Mouse (Mus musculus): ENCODE results near the gene Vmn1r93. TPM values are rescaled to one million over a fixed set of nuclear protein-coding genes. Genes with fewer than 3 reads are reported as not detected.
"Not testable (repeated sequence)": the region's sequence is repeated elsewhere in the genome, so short reads cannot be mapped to it uniquely, and the experiment has no call there.

Gene Vmn1r93
- polyA plus RNA-seq (2012; rRNA removed), result not detected in 2 replicates

GRCm38 (mm10) chr7:20138988-20139387 is at the start of gene Vmn1r93:
Gene Vmn1r93, minus strand, starts transcription at chr7:20139088.
- H3K4me3 ChIP-seq (replicated peaks; ENCODE audit: extremely low read depth, low read depth, low read length); DNase-seq; H3K4me1 ChIP-seq (ENCODE audit: control insufficient read depth, insufficient read depth, low read length): not testable (repeated sequence)
- no CpG with 5 or more reads among the region's 5 CpGs for WGBS

GRCm38 (mm10) chr7:20168277-20168676 is 29.4 kb upstream of the Vmn1r93 start, which contains the start of gene Vmn1r94:
Gene Vmn1r94, minus strand, starts transcription at chr7:20168377.
- no CpG with 5 or more reads among the region's 3 CpGs for WGBS
- not testable (repeated sequence) for H3K4me3 ChIP-seq (replicated peaks; ENCODE audit: extremely low read depth, low read depth, low read length); DNase-seq; H3K4me1 ChIP-seq (ENCODE audit: control insufficient read depth, insufficient read depth, low read length)

- H3K4me1 ChIP-seq (ENCODE audit: control insufficient read depth, insufficient read depth, low read length); H3K4me3 ChIP-seq (replicated peaks; ENCODE audit: extremely low read depth, low read depth, low read length); DNase-seq: not testable (repeated sequence)
- WGBS, result no CpG with 5 or more reads among the region's 2 CpGs
Measured at GRCm38 (mm10) chr7:20122479-20122878, 16.4 kb downstream of the Vmn1r93 start, which contains the start of gene Gm16442. Gene Gm16442, minus strand, starts transcription at chr7:20122579.

- 69% methylated on average over 5 of the region's 5 CpGs for WGBS
- DNase-seq; H3K4me3 ChIP-seq (replicated peaks; ENCODE audit: extremely low read depth, low read depth, low read length); H3K4me1 ChIP-seq (ENCODE audit: control insufficient read depth, insufficient read depth, low read length): not testable (repeated sequence)
Measured at GRCm38 (mm10) chr7:20099380-20099779, 39.5 kb downstream of the Vmn1r93 start, which contains the start of gene Vmn1r91. Gene Vmn1r91, plus strand, starts transcription at chr7:20099680.

Other genes starting within 250 kb of the Vmn1r93 start
- gene Pvr, start 217.9 kb downstream of the Vmn1r93 start, polyA plus RNA-seq (2012; rRNA removed), result 23.7 and 24.7 TPM in 2 replicates
- gene Igsf23, start 188.3 kb downstream of the Vmn1r93 start, polyA plus RNA-seq (2012; rRNA removed), result 1.2 and 1.9 TPM in 2 replicates
- 0.06 and 0.33 TPM in 2 replicates for gene Ceacam20, start 173.7 kb downstream of the Vmn1r93 start, polyA plus RNA-seq (2012; rRNA removed)
- not detected in 2 replicates for gene Nlrp9b, start 147.6 kb downstream of the Vmn1r93 start, polyA plus RNA-seq (2012; rRNA removed)
- not detected in 2 replicates for gene Vmn1r91, start 39.4 kb downstream of the Vmn1r93 start, polyA plus RNA-seq (2012; rRNA removed)
- gene Gm16442, start 16.5 kb downstream of the Vmn1r93 start, polyA plus RNA-seq (2012; rRNA removed), result not detected in 2 replicates
- not detected in 2 replicates for gene Vmn1r94, start 29.3 kb upstream of the Vmn1r93 start, polyA plus RNA-seq (2012; rRNA removed)
- not detected in 2 replicates for gene Vmn1r95, start 54.6 kb upstream of the Vmn1r93 start, polyA plus RNA-seq (2012; rRNA removed)
- not detected in 2 replicates for gene Gm6164, start 66.5 kb upstream of the Vmn1r93 start, polyA plus RNA-seq (2012; rRNA removed)
- gene Gm4498, start 94.7 kb upstream of the Vmn1r93 start, polyA plus RNA-seq (2012; rRNA removed), result not detected in 2 replicates
- gene Gm5890, start 123.7 kb upstream of the Vmn1r93 start, polyA plus RNA-seq (2012; rRNA removed), result not detected in 2 replicates
- gene Gm4133, start 195.0 kb upstream of the Vmn1r93 start, polyA plus RNA-seq (2012; rRNA removed), result not detected in 2 replicates
- gene Gm5728, start 236.3 kb upstream of the Vmn1r93 start, polyA plus RNA-seq (2012; rRNA removed), result not detected in 2 replicates

Measured in lung, adult 2 months (tissue).